Mouse (Mus musculus): Measurements from ENCODE around the gene St6galnac6. TPM values are rescaled to one million over a fixed set of nuclear protein-coding genes. Genes with fewer than 3 reads are reported as not detected.

Gene St6galnac6
- polyA plus RNA-seq, 2 experiments from 2014 or later = 3.1 to 4.7 TPM

Other genes with a start within 250 kb of the St6galnac6 start
- 100 to 1,000 TPM in 1 of 2 experiments, 10 to 100 TPM in 1; 58.7 to 103 TPM for gene Ciz1, start 247.4 kb upstream of the St6galnac6 start, polyA plus RNA-seq (2017; shearing (Covaris generic))
- not detected for gene Dnm1, start 246.4 kb upstream of the St6galnac6 start, polyA plus RNA-seq (2017; shearing (Covaris generic))
- 10 to 100 TPM; 46.6 to 52.9 TPM for gene 1110008P14Rik, start 217.8 kb upstream of the St6galnac6 start, polyA plus RNA-seq (2017; shearing (Covaris generic))
- not detected for gene Lcn2, start 211.5 kb upstream of the St6galnac6 start, polyA plus RNA-seq (2017; shearing (Covaris generic))
- gene Ptges2, start 203.8 kb upstream of the St6galnac6 start, polyA plus RNA-seq (2017; shearing (Covaris generic)) = under 1 TPM; 0.34 to 0.50 TPM
- gene Naif1, start 149.3 kb upstream of the St6galnac6 start, polyA plus RNA-seq (2017; shearing (Covaris generic)) = 1 to 10 TPM; 5.5 to 7.1 TPM
- 1 to 10 TPM; 4.7 to 6.7 TPM for gene Slc25a25, start 148.3 kb upstream of the St6galnac6 start, polyA plus RNA-seq (2017; shearing (Covaris generic))
- gene Fam102a, start 64.4 kb upstream of the St6galnac6 start, polyA plus RNA-seq (2017; shearing (Covaris generic)) = 10 to 100 TPM; 50.6 to 55.5 TPM
- gene Dpm2, start 28.9 kb upstream of the St6galnac6 start, polyA plus RNA-seq (2017; shearing (Covaris generic)) = 100 to 1,000 TPM; 131 to 166 TPM
- gene Pip5kl1, start 24.9 kb upstream of the St6galnac6 start, polyA plus RNA-seq (2017; shearing (Covaris generic)) = not detected
- not detected for gene 9430097D07Rik, start 24.0 kb upstream of the St6galnac6 start, polyA plus RNA-seq (2017; shearing (Covaris generic))
- 10 to 100 TPM; 25.2 to 38.6 TPM for gene St6galnac4, start 12.6 kb upstream of the St6galnac6 start, polyA plus RNA-seq (2017; shearing (Covaris generic))
- gene Ak1, start 22.0 kb downstream of the St6galnac6 start, polyA plus RNA-seq (2017; shearing (Covaris generic)) = not detected
- gene Eng, start 46.9 kb downstream of the St6galnac6 start, polyA plus RNA-seq (2017; shearing (Covaris generic)) = not detected
- gene Fpgs, start 104.4 kb downstream of the St6galnac6 start, polyA plus RNA-seq (2017; shearing (Covaris generic)) = 10 to 100 TPM in 1 of 2 experiments, 1 to 10 TPM in 1; 9.4 to 12.5 TPM
- 10 to 100 TPM; 16.3 to 22.9 TPM for gene Cdk9, start 113.4 kb downstream of the St6galnac6 start, polyA plus RNA-seq (2017; shearing (Covaris generic))
- gene Sh2d3c, start 121.3 kb downstream of the St6galnac6 start, polyA plus RNA-seq (2017; shearing (Covaris generic)) = 10 to 100 TPM; 54.0 to 90.6 TPM
- gene 6330409D20Rik, start 141.3 kb downstream of the St6galnac6 start, polyA plus RNA-seq (2017; shearing (Covaris generic)) = under 1 TPM in 1 of 2 experiments, not detected in 1; 0.58 TPM
- gene Tor2a, start 157.5 kb downstream of the St6galnac6 start, polyA plus RNA-seq (2017; shearing (Covaris generic)) = 10 to 100 TPM; 64.5 to 84.5 TPM
- gene Ttc16, start 175.9 kb downstream of the St6galnac6 start, polyA plus RNA-seq (2017; shearing (Covaris generic)) = 1 to 10 TPM; 1.4 to 1.6 TPM
- gene Ptrh1, start 176.1 kb downstream of the St6galnac6 start, polyA plus RNA-seq (2017; shearing (Covaris generic)) = 1 to 10 TPM; 2.9 to 3.8 TPM
- gene Cfap157, start 184.7 kb downstream of the St6galnac6 start, polyA plus RNA-seq (2017; shearing (Covaris generic)) = 1 to 10 TPM; 1.5 to 2.4 TPM
- 1 to 10 TPM; 4.2 to 4.7 TPM for gene Stxbp1, start 247.5 kb downstream of the St6galnac6 start, polyA plus RNA-seq (2017; shearing (Covaris generic))

Data from CD4-positive, CD25-positive, alpha-beta regulatory T cell, adult 4 months (primary cell).